Mouse (Mus musculus) heart, adult 2 months (tissue): ENCODE measurements around the gene Castor1.

Experiments
- CTCF ChIP-seq: fragments of 200-600 bp; IDR thresholded peaks from 2 replicates; pipeline ENCODE4 v1.8.1; 2022; ENCODE audit warnings: antibody characterized with exemption, mild to moderate bottlenecking, moderate library complexity
- EP300 ChIP-seq: fragments of 200-500 bp; IDR thresholded peaks from 2 replicates; pipeline ENCODE4 v1.6.1; 2011; ENCODE audit warnings: low read depth, low read length, control low read depth; ENCODE audit not compliant: insufficient read depth
- POLR2A ChIP-seq: fragments of 200-500 bp; IDR thresholded peaks from 2 replicates; pipeline ENCODE4 v1.6.1; 2011; ENCODE audit warnings: mild to moderate bottlenecking, low read depth, low read length, control low read depth; ENCODE audit not compliant: insufficient read depth

DNA sequence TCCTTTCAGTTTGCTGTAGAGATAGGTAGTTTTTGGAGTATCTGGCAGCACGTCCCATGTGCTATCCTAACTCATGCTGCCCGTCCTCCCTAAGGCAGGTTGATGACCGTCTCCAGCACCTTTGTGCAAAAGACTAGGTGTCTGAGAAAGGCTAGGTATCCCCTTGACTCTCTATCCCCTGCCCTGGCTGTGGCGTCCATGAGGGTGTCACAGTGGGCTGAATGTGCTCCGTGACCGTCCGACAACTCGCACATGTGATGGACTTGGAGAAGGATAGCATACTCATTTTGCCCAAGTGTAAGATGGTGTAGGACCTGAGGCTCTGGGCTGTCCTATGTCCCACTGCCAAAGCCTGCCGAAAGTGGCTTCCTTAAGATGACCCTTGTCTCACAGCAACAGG lies 10.4 kb upstream of the Castor1 start:
- TF ChIP-seq CTCF (no peak), POLR2A (no peak), EP300 (no peak)
